Comparison of ENCODE assay signal across 23 mouse cellular contexts in genomic region chr7:30791921-30792320, GRCm38 (mm10). TPM values are rescaled to one million over a fixed set of nuclear protein-coding genes. Genes with fewer than 3 reads are reported as not detected.
DNase-seq lines count a peak whose midpoint lies in the region; ATAC-seq and TF ChIP-seq lines count a peak whose summit lies in the region.
"Had no signal": no experiment of that assay in that cellular context is flagged by ENCODE, and none has a peak within 500 bp of the region (broad histone marks: within the 10 kb centered on the region; RNA-seq: fewer than 3 reads in every experiment).

No protein-coding gene starts in this region.

- DNase-seq in kidney, postnatal 10 days, result peak; percentile 16
- DNase-seq in brain, adult 2 months (ENCODE audit: low read depth, low spot score), result peak; percentile 66
- DNase-seq in spleen, postnatal 14 days (ENCODE audit: low spot score in 2 of 2), result no peak
- DNase-seq in cerebellum, adult 18-20 months, result no peak
- no peak for DNase-seq in lung, postnatal 4 days
- DNase-seq: adrenal gland, postnatal 25 days; B cell, adult 2 months; cerebellum, postnatal 14 days; gastrocnemius, postnatal 14 days; heart, postnatal 14 days; thymus, postnatal 4 days had no signal

- no peak overlapping the region for H3K9ac ChIP-seq in kidney, embryonic 14.5 days (ENCODE audit: low read depth, low read length)
- H3K9ac ChIP-seq: embryonic facial prominence, embryonic 12.5 days; limb, embryonic 13.5 days; neural tube, embryonic 13.5 days had no signal

- no peak overlapping the region for H3K27ac ChIP-seq in kidney, embryonic 14.5 days (ENCODE audit: low read depth, low read length)
- H3K27ac ChIP-seq: embryonic facial prominence, embryonic 12.5 days; left cerebral cortex, adult 2 months; limb, embryonic 13.5 days; neural tube, embryonic 13.5 days had no signal

- 24% methylated on average over 9 of the region's 9 CpGs for WGBS in kidney, embryonic 14.5 days

- no peaks in the 10 kb centered on the region for H3K4me1 ChIP-seq in kidney, embryonic 14.5 days (ENCODE audit: control insufficient read depth, insufficient read depth, low read length)
- peaks cover 47% of the 10 kb centered on the region for H3K4me1 ChIP-seq in E14TG2a.4 (replicated peaks; ENCODE audit: low read depth, low read length)
- H3K4me1 ChIP-seq: embryonic facial prominence, embryonic 12.5 days; limb, embryonic 13.5 days; neural tube, embryonic 13.5 days had no signal

- H3K4me2 ChIP-seq in kidney, embryonic 14.5 days (replicated peaks; ENCODE audit: low read depth, low read length), result no peak overlapping the region
- H3K4me2 ChIP-seq: embryonic facial prominence, embryonic 12.5 days; limb, embryonic 13.5 days; neural tube, embryonic 13.5 days had no signal

- no peaks in the 10 kb centered on the region for H3K36me3 ChIP-seq in kidney, embryonic 14.5 days (ENCODE audit: control insufficient read depth, insufficient read depth, low read length)
- H3K36me3 ChIP-seq in E14TG2a.4 (ENCODE audit: insufficient read depth, low read length), result no peaks in the 10 kb centered on the region
- H3K36me3 ChIP-seq: embryonic facial prominence, embryonic 12.5 days; limb, embryonic 13.5 days; neural tube, embryonic 13.5 days had no signal

- TF ChIP-seq CTCF in E14TG2a.4 (conservative IDR thresholded peaks at IDR 0.05; ENCODE audit: low read length), result no peak

- H3K4me3 ChIP-seq in kidney, embryonic 14.5 days (ENCODE audit: low read length), result no peak overlapping the region
- 0 out of 2 replicates have a peak overlapping the region, but pooled peaks have one; percentile 32 for H3K4me3 ChIP-seq in E14TG2a.4 (replicated peaks; ENCODE audit: low read length)
- H3K4me3 ChIP-seq: embryonic facial prominence, embryonic 12.5 days; left cerebral cortex, adult 2 months; limb, embryonic 13.5 days; neural tube, embryonic 13.5 days had no signal

- H3K9me3 ChIP-seq in kidney, embryonic 14.5 days (ENCODE audit: control insufficient read depth, low read length), result no peaks in the 10 kb centered on the region
- no peaks in the 10 kb centered on the region for H3K9me3 ChIP-seq in E14TG2a.4 (ENCODE audit: low read length)
- H3K9me3 ChIP-seq: embryonic facial prominence, embryonic 12.5 days; limb, embryonic 13.5 days; neural tube, embryonic 13.5 days had no signal

- no peak for ATAC-seq in kidney, embryonic 14.5 days (ENCODE audit: low FRiP score, low TSS enrichment)
- peak; percentile 57 for ATAC-seq in megakaryocyte progenitor cell, adult 5-6 weeks (replicated peaks; ENCODE audit: poor library complexity)
- ATAC-seq: hindbrain, embryonic 16.5 days had no signal

- no peaks in the 10 kb centered on the region for H3K27me3 ChIP-seq in kidney, embryonic 14.5 days (ENCODE audit: control insufficient read depth, insufficient read depth, low read length)
- peaks cover 50% of the 10 kb centered on the region for H3K27me3 ChIP-seq in E14TG2a.4 (ENCODE audit: insufficient read depth, low read length)
- H3K27me3 ChIP-seq: embryonic facial prominence, embryonic 12.5 days; neural tube, embryonic 13.5 days had no signal

RNA-seq across cellular contexts. Expression of gene Krtdap, which starts 4.2 kb away (rescaled TPM):
- polyA plus RNA-seq in kidney, embryonic 14.5 days (2014; fragmentation: Nextera tagmentation; extraction: Ambion mirVana), result not detected in 2 replicates
- not detected in 2 replicates for total RNA-seq in megakaryocyte progenitor cell, adult 5-6 weeks (2015)
- total RNA-seq in megakaryocyte progenitor cell, adult 5-6 weeks (2017), result not detected in 2 replicates
- total RNA-seq: adrenal gland, postnatal 25 days; heart, adult 8-10 months; heart, postnatal 14 days; layer of hippocampus, adult 18-20 months; left cerebral cortex, adult 2 months; MEL; monocyte, adult 5-6 weeks had no signal

RNA-seq across cellular contexts. Expression of gene Dmkn, which starts 28.4 kb away (rescaled TPM):
- 0.74 and 0.95 TPM in 2 replicates for polyA plus RNA-seq in kidney, embryonic 14.5 days (2014; fragmentation: Nextera tagmentation; extraction: Ambion mirVana)
- 81.7 and 87.4 TPM in 2 replicates for total RNA-seq in megakaryocyte progenitor cell, adult 5-6 weeks (2015)
- 95.3 and 119 TPM in 2 replicates for total RNA-seq in megakaryocyte progenitor cell, adult 5-6 weeks (2017)
- total RNA-seq: MEL; monocyte, adult 5-6 weeks had no signal
- polyA plus RNA-seq: embryonic facial prominence, embryonic 12.5 days had no signal

RNA-seq across cellular contexts. Expression of gene Ffar2, which starts 31.7 kb away (rescaled TPM):
- 0.31 TPM in 1 of 2 replicates, not detected in the other for polyA plus RNA-seq in kidney, embryonic 14.5 days (2014; fragmentation: Nextera tagmentation; extraction: Ambion mirVana)
- 8.5 and 8.8 TPM in 2 replicates for total RNA-seq in megakaryocyte progenitor cell, adult 5-6 weeks (2015)
- 25.9 and 31.5 TPM in 2 replicates for total RNA-seq in megakaryocyte progenitor cell, adult 5-6 weeks (2017)
- total RNA-seq: layer of hippocampus, adult 18-20 months; left cerebral cortex, adult 2 months; MEL had no signal
- polyA plus RNA-seq: embryonic facial prominence, embryonic 12.5 days; limb, embryonic 13.5 days had no signal

RNA-seq across cellular contexts. Expression of gene Sbsn, which starts 40.6 kb away (rescaled TPM):
- 1.1 and 1.6 TPM in 2 replicates for polyA plus RNA-seq in kidney, embryonic 14.5 days (2014; fragmentation: Nextera tagmentation; extraction: Ambion mirVana)
- total RNA-seq in megakaryocyte progenitor cell, adult 5-6 weeks (2015), result 1.6 TPM in 2 replicates
- 0.47 and 1.3 TPM in 2 replicates for total RNA-seq in megakaryocyte progenitor cell, adult 5-6 weeks (2017)
- total RNA-seq: monocyte, adult 5-6 weeks had no signal

RNA-seq across cellular contexts. Expression of gene Gapdhs, which starts 48.4 kb away (rescaled TPM):
- polyA plus RNA-seq in kidney, embryonic 14.5 days (2014; fragmentation: Nextera tagmentation; extraction: Ambion mirVana), result 0.61 and 1.6 TPM in 2 replicates
- not detected in 2 replicates for total RNA-seq in megakaryocyte progenitor cell, adult 5-6 weeks (2015)
- total RNA-seq in megakaryocyte progenitor cell, adult 5-6 weeks (2017), result not detected in 2 replicates
- total RNA-seq: adrenal gland, postnatal 25 days; gastrocnemius, postnatal 14 days; heart, adult 8-10 months; heart, postnatal 14 days; layer of hippocampus, adult 18-20 months; left cerebral cortex, adult 2 months; MEL had no signal

Comparison
In these comparisons a context has a peak if more than half of its experiments do, and no peak if none do; other contexts are left out.
1. DNase-seq: peak in kidney, postnatal 10 days (single experiment) and brain, adult 2 months (single experiment); none in spleen, postnatal 14 days (0 of 2), cerebellum, adult 18-20 months (0 of 2) and lung, postnatal 4 days (0 of 2).